Mouse (Mus musculus) brain, embryonic 14.5 days (tissue): ENCODE data around the gene Smr2. TPM values are rescaled to one million over a fixed set of nuclear protein-coding genes. Genes with fewer than 3 reads are reported as not detected.
"Not testable (repeated sequence)": the region's sequence is repeated elsewhere in the genome, so short reads cannot be mapped to it uniquely, and the experiment has no call there.

Source experiments
- DNase-seq: peaks from one replicate; pipeline ENCODE4 v3.0.0-alpha.2; 2011; ENCODE audit warnings: low read depth
- CTCF ChIP-seq: fragments of 200-500 bp; IDR thresholded peaks from 2 replicates; pipeline ENCODE4 v1.5.1; 2012; ENCODE audit warnings: inconsistent platforms, mild to moderate bottlenecking, moderate library complexity, borderline replicate concordance; ENCODE audit not compliant: insufficient read depth, insufficient read length; ENCODE audit errors: extremely low read depth
- POLR2A ChIP-seq: fragments of 200-500 bp; IDR thresholded peaks from 2 replicates; pipeline ENCODE4 v1.6.1; 2012; ENCODE audit warnings: mild to moderate bottlenecking, inconsistent platforms, borderline replicate concordance; ENCODE audit not compliant: poor library complexity, insufficient read depth, insufficient read length, severe bottlenecking; ENCODE audit errors: extremely low read depth
- polyA plus RNA-seq: library from polyadenylated mRNA; depleted of rRNA; stranded (reverse); fragments of >200 nt; gene quantifications from 2 replicates; pipeline ENCODE4 v1.2.3, GENCODE M21; 2012; rRNA removed

Gene Smr2
- not detected in 2 replicates for polyA plus RNA-seq

DNA sequence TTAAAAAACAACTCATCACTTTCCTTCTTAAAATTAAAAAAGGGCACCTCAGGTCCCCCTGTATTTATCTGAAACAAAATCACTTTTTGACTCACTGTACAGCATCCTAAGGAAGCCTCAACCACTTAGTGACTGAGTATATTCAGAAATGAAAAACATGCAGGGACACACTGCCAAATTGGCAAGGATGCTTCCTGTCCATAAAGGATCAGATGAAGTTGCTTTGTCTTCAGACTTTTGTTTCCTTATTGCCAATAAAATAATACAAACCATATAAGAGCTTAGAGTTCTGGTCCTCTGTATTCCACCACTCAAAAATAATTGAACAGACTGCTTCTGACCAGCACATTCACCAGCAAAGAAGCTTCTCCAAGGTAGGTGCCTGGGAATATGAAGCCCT, at the start of gene Smr2:
TSS of gene Smr2 (plus strand) at position 301 of the 400 bp plus-strand sequence.
- not testable (repeated sequence) for DNase-seq

DNA sequence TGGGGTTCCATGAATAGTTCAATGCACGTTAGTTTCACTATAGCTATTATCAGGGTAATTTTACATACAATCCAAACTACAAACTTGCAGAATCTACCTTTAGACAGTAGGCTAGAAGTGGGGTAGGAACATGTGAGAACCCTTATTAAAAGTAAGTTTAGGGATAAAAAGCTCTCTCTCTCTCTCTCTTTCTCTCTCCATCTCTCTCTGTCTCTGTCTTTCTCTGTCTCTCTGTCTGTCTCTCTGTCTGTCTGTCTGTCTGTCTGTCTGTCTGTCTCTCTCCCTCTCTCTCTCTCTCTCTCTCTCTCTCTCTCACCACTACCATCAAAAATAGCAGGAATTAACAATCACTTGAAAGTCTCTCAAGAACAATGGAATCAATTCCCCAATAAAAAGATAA, 25.1 kb downstream of the Smr2 start, which contains the start of gene Gm11116:
TSS of gene Gm11116 (minus strand) at position 101 of the 400 bp plus-strand sequence.
- TF ChIP-seq POLR2A: no peak
- no peak for TF ChIP-seq CTCF
- no peak for DNase-seq

DNA sequence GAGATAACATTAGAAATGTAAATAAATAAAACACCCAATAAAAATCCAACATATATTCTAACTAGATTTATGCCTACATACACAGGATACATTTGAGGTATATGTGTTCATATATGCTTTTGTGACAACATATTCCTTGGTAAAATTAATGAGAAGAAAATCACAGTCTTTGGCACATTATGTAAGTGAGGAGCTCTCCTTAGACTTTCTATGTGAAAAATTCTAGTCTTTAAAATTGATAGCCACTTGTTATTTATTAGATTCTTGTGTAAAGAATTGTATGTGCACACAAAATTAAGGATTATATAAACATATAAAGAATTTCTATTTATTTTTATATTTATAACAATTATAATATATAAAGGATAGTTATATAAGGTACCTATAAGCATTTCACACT, 67.6 kb downstream of the Smr2 start, which contains the start of gene Gm11115:
TSS of gene Gm11115 (minus strand) at position 101 of the 400 bp plus-strand sequence.
- no peak for TF ChIP-seq CTCF
- TF ChIP-seq POLR2A: no peak

More for the DNA sequence above, 67.6 kb downstream of the Smr2 start, which contains the start of gene Gm11115:
- no peak for DNase-seq

Other genes starting within 250 kb of the Smr2 start
- gene Odam, start 201.5 kb upstream of the Smr2 start, polyA plus RNA-seq: not detected in 2 replicates
- gene Csn3, start 161.0 kb upstream of the Smr2 start, polyA plus RNA-seq: not detected in 2 replicates
- not detected in 2 replicates for gene 2310003L06Rik, start 117.1 kb upstream of the Smr2 start, polyA plus RNA-seq
- gene Gm28434, start 117.0 kb upstream of the Smr2 start, polyA plus RNA-seq: not detected in 2 replicates
- gene Cabs1, start 107.1 kb upstream of the Smr2 start, polyA plus RNA-seq: not detected in 2 replicates
- gene Smr3a, start 84.0 kb upstream of the Smr2 start, polyA plus RNA-seq: not detected in 2 replicates
- not detected in 2 replicates for gene Gm11116, start 25.0 kb downstream of the Smr2 start, polyA plus RNA-seq
- not detected in 2 replicates for gene Gm11115, start 67.5 kb downstream of the Smr2 start, polyA plus RNA-seq
- gene Gm7714, start 182.4 kb downstream of the Smr2 start, polyA plus RNA-seq: not detected in 2 replicates
- gene Prol1, start 230.8 kb downstream of the Smr2 start, polyA plus RNA-seq: not detected in 2 replicates